Mouse (Mus musculus) heart, embryonic 10.5 days (tissue): ENCODE data around the gene Sephs1. TPM values are rescaled to one million over a fixed set of nuclear protein-coding genes. Genes with fewer than 3 reads are reported as not detected.

Experiments
- DNase-seq: peaks from one replicate; pipeline ENCODE4 v3.0.0-alpha.2; 2017; ENCODE audit warnings: low spot score
- H3K27ac ChIP-seq: fragments of 300-500 bp; sonication (generic); 2 replicates; pipeline ENCODE4 v1.5.1; 2016; ENCODE audit warnings: mild to moderate bottlenecking
- H3K27me3 ChIP-seq: fragments of 300-500 bp; sonication (generic); 2 replicates; pipeline ENCODE4 v1.6.1; 2016; ENCODE audit warnings: mild to moderate bottlenecking; ENCODE audit not compliant: poor library complexity, insufficient read depth, severe bottlenecking
- H3K36me3 ChIP-seq: fragments of 300-500 bp; sonication (generic); 2 replicates; pipeline ENCODE4 v1.6.1; 2016; ENCODE audit warnings: mild to moderate bottlenecking, moderate library complexity
- H3K4me1 ChIP-seq: fragments of 300-500 bp; sonication (generic); 2 replicates; pipeline ENCODE4 v1.6.1; 2016; ENCODE audit warnings: mild to moderate bottlenecking
- H3K4me3 ChIP-seq: fragments of 300-500 bp; sonication (generic); 2 replicates; pipeline ENCODE4 v1.5.1; 2016; ENCODE audit warnings: mild to moderate bottlenecking, moderate library complexity
- H3K9me3 ChIP-seq: fragments of 300-500 bp; sonication (generic); 2 replicates; pipeline ENCODE4 v1.6.1; 2016; ENCODE audit warnings: mild to moderate bottlenecking, moderate library complexity
- WGBS: fragments of 180-500 bp; shearing (Covaris S2); methylation state at CpG from one replicate; pipeline ENCODE4 v1.1.7; 2016; 5-methylcytosine and 5-hydroxymethylcytosine counted together
- polyA plus RNA-seq: library from polyadenylated mRNA; unstranded; fragments of >200 nt; fragmentation: Nextera tagmentation; extraction: Ambion mirVana; gene quantifications from 2 replicates; pipeline ENCODE4 v1.2.1, GENCODE M21; 2016

The Sephs1 gene
- polyA plus RNA-seq, 1 experiment from 2014 or later, result 71.3 TPM

GRCm38 (mm10) chr2:4950986-4951385, 69.6 kb downstream of the Sephs1 start:
- no peaks in the 10 kb centered on the region for H3K9me3 ChIP-seq
- no peaks in the 10 kb centered on the region for H3K4me1 ChIP-seq
- no peaks in the 10 kb centered on the region for H3K27me3 ChIP-seq
- no peak overlapping the region for H3K27ac ChIP-seq
- H3K4me3 ChIP-seq, result no peak overlapping the region
- H3K36me3 ChIP-seq, result 0 out of 2 replicates have a peak, but pooled peaks cover 3% of the 10 kb centered on the region
- DNase-seq, result peak; percentile 63
- WGBS, result 88% methylated on average over 2 of the region's 2 CpGs

- no peak for DNase-seq
- Histone ChIP-seq H3K4me1 (no peaks in the 10 kb centered on the region), H3K27ac (no peak overlapping the region), H3K36me3 (0 out of 2 replicates have a peak, but pooled peaks cover 3% of the 10 kb centered on the region), H3K27me3 (no peaks in the 10 kb centered on the region), H3K9me3 (no peaks in the 10 kb centered on the region), H3K4me3 (no peak overlapping the region)
- 87% methylated on average over 6 of the region's 6 CpGs for WGBS
Observed at GRCm38 (mm10) chr2:4954216-4954760, 72.9 kb downstream of the Sephs1 start.

GRCm38 (mm10) chr2:4958039-4958438, 76.7 kb downstream of the Sephs1 start:
- Histone ChIP-seq H3K27me3 (no peaks in the 10 kb centered on the region), H3K4me3 (no peak overlapping the region), H3K27ac (no peak overlapping the region), H3K36me3 (no peaks in the 10 kb centered on the region), H3K4me1 (no peaks in the 10 kb centered on the region), H3K9me3 (no peaks in the 10 kb centered on the region)
- DNase-seq, result no peak
- WGBS, result 85% methylated on average over 12 of the region's 12 CpGs

Other genes with a start within 250 kb of the Sephs1 start
- 31.1 and 33.3 TPM in 2 replicates for gene Prpf18, start 229.5 kb upstream of the Sephs1 start, polyA plus RNA-seq
- 1.8 TPM in 2 replicates for gene Bend7, start 163.7 kb upstream of the Sephs1 start, polyA plus RNA-seq
- gene Phyh, start 37.5 kb downstream of the Sephs1 start, polyA plus RNA-seq, result 59.7 and 84.7 TPM in 2 replicates
- not detected in 2 replicates for gene Ucma, start 94.6 kb downstream of the Sephs1 start, polyA plus RNA-seq
- gene Mcm10, start 131.2 kb downstream of the Sephs1 start, polyA plus RNA-seq, result 31.8 and 43.5 TPM in 2 replicates
- 10.0 and 13.2 TPM in 2 replicates for gene Optn, start 182.5 kb downstream of the Sephs1 start, polyA plus RNA-seq